Mouse (Mus musculus) liver, embryonic 14.5 days (tissue): Measurements from ENCODE around the gene Sox6. TPM values are rescaled to one million over a fixed set of nuclear protein-coding genes. Genes with fewer than 3 reads are reported as not detected.
A peak's percentile ranks its signal among the peaks of the same experiment; 100 is the strongest.

Experiments used
- ATAC-seq: fragments of 200-750 bp; cut with Nextera tagmentation; 2 replicates; pipeline ENCODE4 v1.8.0; 2017; ENCODE audit warnings: moderate number of reproducible peaks, mild to moderate bottlenecking, moderate library complexity; ENCODE audit not compliant: insufficient read depth
- DNase-seq, 3 experiments: peaks; one replicate each; pipeline ENCODE4 v3.0.0-alpha.2; 2012 to 2013; ENCODE audit warnings: low read depth in 3 of 3, low spot score in 3 of 3
- H3K27ac ChIP-seq: fragments of 300-500 bp; sonication (generic); 2 replicates; pipeline ENCODE4 v1.5.1; 2014; ENCODE audit warnings: moderate library complexity, mild to moderate bottlenecking, control low read depth, inconsistent platforms
- H3K27me3 ChIP-seq: fragments of 300-500 bp; sonication (generic); 2 replicates; pipeline ENCODE4 v1.6.1; 2014; ENCODE audit warnings: mild to moderate bottlenecking, low read length, moderate library complexity; ENCODE audit not compliant: control insufficient read depth, insufficient read depth
- H3K36me3 ChIP-seq: fragments of 300-500 bp; sonication (generic); replicated peaks from 2 replicates; pipeline ENCODE4 v1.6.1; 2014; ENCODE audit warnings: low read depth; ENCODE audit not compliant: control insufficient read depth, insufficient read depth
- H3K4me1 ChIP-seq, 2 experiments: fragments of 200-500 bp in 1 of 2; fragments of 300-500 bp in 1 of 2; sonication (generic) in 1 of 2; replicated peaks; 2 replicates each; pipeline ENCODE4 v1.6.1; 2012 to 2014; ENCODE audit warnings: antibody characterized with exemption in 1 of 2, inconsistent platforms in 1 of 2, low read length in 1 of 2; ENCODE audit not compliant: control insufficient read depth in 2 of 2, insufficient read depth in 2 of 2
- H3K4me2 ChIP-seq: fragments of 300-500 bp; sonication (generic); 2 replicates; pipeline ENCODE4 v1.6.1; 2014; ENCODE audit warnings: low read depth, mild to moderate bottlenecking, control low read depth, moderate library complexity
- H3K4me3 ChIP-seq, 2 experiments: fragments of 200-500 bp in 1 of 2; fragments of 300-500 bp in 1 of 2; sonication (generic) in 1 of 2; 2 replicates each; pipeline ENCODE4 v1.5.1; 2012 to 2014; ENCODE audit warnings: low read depth in 2 of 2, low read length in 2 of 2, mild to moderate bottlenecking in 2 of 2, control low read depth in 1 of 2, inconsistent platforms in 1 of 2, moderate library complexity in 1 of 2; ENCODE audit not compliant: insufficient read depth in 1 of 2
- H3K9ac ChIP-seq: fragments of 300-500 bp; sonication (generic); replicated peaks from 2 replicates; pipeline ENCODE4 v1.6.1; 2014; ENCODE audit warnings: mild to moderate bottlenecking, control low read depth, moderate library complexity
- H3K9me3 ChIP-seq: fragments of 300-500 bp; sonication (generic); 2 replicates; pipeline ENCODE4 v1.6.1; 2016; ENCODE audit warnings: low read length, mixed read lengths; ENCODE audit not compliant: control insufficient read depth
- CTCF ChIP-seq: IDR thresholded peaks from 2 replicates; pipeline ENCODE4 v1.5.1; 2016; ENCODE audit warnings: antibody characterized with exemption, low read depth, control low read depth
- EP300 ChIP-seq: IDR thresholded peaks from 2 replicates; pipeline ENCODE4 v1.6.1; 2016; ENCODE audit warnings: antibody characterized with exemption, low read depth
- WGBS: fragments of 180-500 bp; shearing (Covaris S2); extraction: QIAGEN DNeasy Blood & Tissue Kit; methylation state at CpG from one replicate; pipeline ENCODE4 v1.1.7; 2014; ENCODE audit not compliant: insufficient replicate concordance; 5-methylcytosine and 5-hydroxymethylcytosine counted together
- polyA plus RNA-seq, 2 experiments: library from polyadenylated mRNA; depleted of rRNA in 1 of 2; stranded (reverse) in 1 of 2; unstranded in 1 of 2; fragments of >200 nt; fragmentation: Nextera tagmentation in 1 of 2; extraction: Ambion mirVana in 1 of 2; gene quantifications; 2 replicates each; pipeline versions ENCODE4 v1.2.1 to v1.2.3; 2012 to 2014

The Sox6 gene
- polyA plus RNA-seq, 2 experiments, result 15.9 to 64.0 TPM

DNA sequence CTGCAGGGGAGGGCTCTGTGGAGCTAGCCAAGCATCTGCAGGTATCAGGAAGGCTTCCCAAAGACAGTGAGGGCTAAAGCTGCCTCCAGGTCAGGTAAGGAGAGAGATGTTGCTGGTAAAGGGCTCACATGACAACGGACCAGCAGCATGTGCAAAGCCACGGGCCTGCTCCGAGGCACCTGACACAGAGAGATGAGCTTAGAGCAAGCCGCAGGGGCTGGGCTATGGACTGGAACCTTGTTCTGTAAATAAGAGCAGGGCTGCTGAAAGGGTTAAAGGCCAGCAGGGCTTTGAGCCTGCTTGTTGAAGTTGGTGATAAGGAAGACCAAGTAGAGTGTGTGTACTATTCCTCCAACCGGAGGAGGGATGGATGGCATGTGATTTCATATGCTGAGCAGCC is 583.6 kb downstream of the Sox6 start:
- ATAC-seq (no peak; the same call in 1 of the 2 replicates), DNase-seq (no peak)
- Histone ChIP-seq H3K36me3 (no peaks in the 10 kb centered on the region), H3K27me3 (no peaks in the 10 kb centered on the region), H3K9me3 (no peaks in the 10 kb centered on the region), H3K4me2 (no peak overlapping the region), H3K9ac (no peak overlapping the region), H3K27ac (no peak overlapping the region), H3K4me3 (no peak overlapping the region), H3K4me1 (no peaks in the 10 kb centered on the region)
- no peak for TF ChIP-seq EP300
- no peak for TF ChIP-seq CTCF
- 51% methylated on average over 5 of the region's 5 CpGs for WGBS

GRCm38 (mm10) chr7:115453713-115454073 is 584.9 kb downstream of the Sox6 start:
- Histone ChIP-seq H3K27me3 (no peaks in the 10 kb centered on the region), H3K36me3 (no peaks in the 10 kb centered on the region), H3K4me2 (no peak overlapping the region), H3K4me1 (no peaks in the 10 kb centered on the region), H3K9me3 (no peaks in the 10 kb centered on the region), H3K27ac (no peak overlapping the region), H3K9ac (no peak overlapping the region), H3K4me3 (no peak overlapping the region)
- ATAC-seq, result no peak
- no peak for TF ChIP-seq EP300
- no peak for TF ChIP-seq CTCF
- no peak for DNase-seq
- WGBS, result 51% methylated on average over 7 of the region's 7 CpGs

DNA sequence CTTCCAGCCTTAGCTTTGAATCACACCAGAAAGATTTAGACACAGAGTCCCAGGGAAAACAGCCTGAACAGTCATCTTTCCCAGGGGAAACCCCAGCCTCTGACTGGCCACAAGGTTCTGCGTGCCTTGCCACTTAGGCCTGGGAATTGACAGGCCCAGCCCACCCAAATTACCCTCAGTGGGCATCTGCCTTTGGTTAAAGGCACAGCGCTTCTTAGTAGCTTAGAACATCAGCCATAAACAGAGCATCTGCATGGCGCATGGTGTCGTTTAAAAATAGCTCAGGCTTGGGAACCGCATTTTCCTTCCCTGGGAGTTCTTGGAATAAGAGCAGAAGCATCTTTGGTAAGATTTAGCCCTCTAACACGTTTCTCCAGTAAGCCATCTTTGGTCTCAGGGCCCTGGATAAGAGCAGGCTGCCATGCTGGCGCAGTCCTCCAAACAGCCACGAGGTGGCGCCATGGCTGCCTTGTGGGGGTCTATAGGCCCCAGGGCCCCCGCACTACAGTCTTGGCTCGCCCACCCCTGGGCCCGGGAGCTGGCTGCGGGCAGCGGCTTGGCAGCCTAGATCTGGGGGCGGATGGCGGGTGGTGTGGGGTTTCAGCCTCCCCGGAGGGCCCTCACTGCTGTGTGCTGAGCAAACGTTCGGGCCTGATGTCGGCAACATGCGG is 585.4 kb downstream of the Sox6 start:
- DNase-seq (no peak), ATAC-seq (no peak)
- Histone ChIP-seq H3K9ac (no peak overlapping the region), H3K4me1 (no peaks in the 10 kb centered on the region), H3K4me3 (no peak overlapping the region), H3K36me3 (no peaks in the 10 kb centered on the region), H3K4me2 (no peak overlapping the region), H3K27ac (no peak overlapping the region), H3K9me3 (no peaks in the 10 kb centered on the region), H3K27me3 (no peaks in the 10 kb centered on the region)
- 31% methylated on average over 21 of the region's 21 CpGs for WGBS
- TF ChIP-seq CTCF (peak; percentile 84), EP300 (no peak)

DNA sequence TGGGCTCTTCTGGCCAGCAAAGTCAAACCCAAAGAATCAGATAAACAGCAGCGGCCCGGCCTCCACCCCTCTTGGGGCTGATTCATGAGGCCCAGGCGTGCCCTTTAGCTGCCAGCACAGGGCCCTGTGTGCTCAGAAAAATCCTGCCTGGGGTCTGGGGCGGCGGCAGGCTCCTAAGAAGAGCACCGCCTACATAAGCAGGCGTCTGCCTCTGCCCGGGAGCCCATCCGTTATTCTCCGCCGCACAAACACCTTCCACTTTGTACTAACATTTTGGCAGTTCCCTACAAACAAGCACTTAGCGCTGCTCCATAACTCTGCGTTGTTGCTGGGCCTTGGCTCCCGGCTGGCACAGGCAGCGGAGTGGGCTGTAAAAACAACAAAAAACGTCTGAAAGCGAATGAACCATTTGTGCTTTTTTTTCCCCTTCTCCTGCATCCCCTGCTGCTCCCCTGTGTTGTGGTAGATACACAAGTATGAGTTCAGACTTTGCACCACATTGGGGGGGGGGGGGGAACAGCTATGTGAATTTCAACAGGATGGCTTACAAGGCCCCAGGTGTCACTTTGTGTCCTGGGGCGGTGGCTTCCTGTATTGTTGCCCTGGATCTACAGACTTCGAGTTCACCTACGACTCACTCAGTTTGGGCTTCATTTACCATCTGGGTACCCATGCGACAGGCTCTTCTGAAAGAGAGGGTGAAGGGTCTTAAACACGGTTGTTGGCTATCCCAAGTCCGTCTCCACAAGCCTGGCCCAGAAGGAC is 588.0 kb downstream of the Sox6 start:
- Histone ChIP-seq H3K27ac (no peak overlapping the region), H3K27me3 (no peaks in the 10 kb centered on the region), H3K36me3 (no peaks in the 10 kb centered on the region), H3K9me3 (no peaks in the 10 kb centered on the region), H3K4me1 (no peaks in the 10 kb centered on the region), H3K4me3 (no peak overlapping the region), H3K4me2 (no peak overlapping the region), H3K9ac (no peak overlapping the region)
- 57% methylated on average over 23 of the region's 23 CpGs for WGBS
- ATAC-seq, result no peak
- no peak for DNase-seq
- TF ChIP-seq CTCF (no peak), EP300 (no peak)

GRCm38 (mm10) chr7:115448403-115449025 is 590.1 kb downstream of the Sox6 start:
- DNase-seq (no peak), ATAC-seq (no peak)
- 51% methylated on average over 8 of the region's 8 CpGs for WGBS
- Histone ChIP-seq H3K36me3 (no peaks in the 10 kb centered on the region), H3K4me1 (no peaks in the 10 kb centered on the region), H3K27ac (no peak overlapping the region), H3K4me2 (no peak overlapping the region), H3K4me3 (no peak overlapping the region), H3K9ac (no peak overlapping the region), H3K27me3 (no peaks in the 10 kb centered on the region), H3K9me3 (no peaks in the 10 kb centered on the region)
- TF ChIP-seq EP300 (no peak), CTCF (no peak)
